Mouse (Mus musculus) hindlimb bud, embryonic 11.5 days (tissue): ENCODE data around the gene Umad1.

ENCODE experiments used
- DNase-seq: peaks from one replicate; pipeline ENCODE4 v3.0.0-alpha.2; 2012; ENCODE audit warnings: low read depth, low spot score; ENCODE audit errors: extremely low spot score

The Umad1 gene

DNA sequence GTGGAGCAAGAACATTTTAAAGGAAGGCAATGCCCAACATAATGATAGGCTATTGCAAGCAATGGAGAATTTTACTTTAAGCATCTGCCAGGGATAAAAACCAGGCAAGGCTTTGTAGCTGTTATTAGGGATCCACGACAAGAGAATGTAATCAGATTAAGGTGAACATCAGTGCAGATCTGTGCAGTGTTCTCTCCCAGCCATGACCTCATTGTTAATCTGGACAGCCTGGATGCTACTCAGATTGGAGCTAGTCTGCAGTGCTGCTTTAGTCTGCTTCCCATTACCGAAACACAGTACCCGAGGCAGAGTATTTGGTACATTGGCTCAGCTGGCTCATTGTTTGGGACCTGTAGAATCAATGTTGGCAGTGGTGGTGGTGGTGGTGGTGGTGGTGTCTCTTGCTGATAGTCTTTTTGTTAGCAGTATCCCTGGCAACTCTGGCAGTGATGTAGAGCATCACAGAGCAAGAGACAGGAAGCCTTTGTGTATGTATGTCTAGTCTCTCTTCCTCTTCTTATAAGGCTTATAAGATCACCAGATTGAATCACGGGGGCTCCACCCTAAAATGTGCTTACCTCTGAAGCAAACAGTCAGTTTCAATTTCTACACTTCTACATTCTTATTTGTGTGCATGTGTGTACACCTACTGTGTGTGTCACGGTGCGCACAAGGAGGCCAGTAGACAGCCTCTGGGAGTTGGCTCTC, 245.6 kb downstream of the Umad1 start:
- no peak for DNase-seq

DNA sequence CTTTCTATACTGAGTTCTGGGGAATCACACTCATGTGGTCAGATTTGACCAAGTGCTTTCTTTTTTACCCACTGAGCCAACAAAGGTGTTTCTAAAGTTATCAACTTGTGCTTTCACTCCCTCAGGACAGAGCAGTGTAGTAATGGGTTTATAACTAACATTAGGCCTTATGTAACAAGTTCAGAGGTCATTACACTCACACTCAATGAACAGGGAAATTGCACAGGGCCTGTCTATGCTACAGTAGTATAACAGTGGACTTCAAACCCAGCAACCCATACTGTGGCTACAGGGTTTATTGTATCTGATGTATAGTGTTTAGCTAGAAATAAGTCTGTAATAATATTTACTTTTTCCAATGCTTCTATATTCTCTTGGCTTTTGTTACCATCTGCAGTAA, 247.5 kb downstream of the Umad1 start:
- DNase-seq = no peak
